Mouse (Mus musculus): ENCODE measurements around the gene Gm10306. TPM values are rescaled to one million over a fixed set of nuclear protein-coding genes. Genes with fewer than 3 reads are reported as not detected.

The Gm10306 gene
- total RNA-seq, 2 experiments from 2014 or later: not detected

- DNase-seq (ENCODE audit: low spot score in 2 of 2): no peak
Observed at GRCm38 (mm10) chr4:94604452-94605019, 48.2 kb downstream of the Gm10306 start.

- DNase-seq (ENCODE audit: low spot score in 2 of 2): no peak
Observed at GRCm38 (mm10) chr4:94605591-94605990, 49.2 kb downstream of the Gm10306 start.

Other genes with a start within 250 kb of the Gm10306 start
- 10 to 100 TPM in 1 of 2 experiments, 1 to 10 TPM in 1; 9.7 to 11.1 TPM for gene Caap1, start 250 bp downstream of the Gm10306 start, total RNA-seq (2021)
- 10 to 100 TPM; 71.9 to 72.4 TPM for gene Plaa, start 46.7 kb downstream of the Gm10306 start, total RNA-seq (2021)
- gene Ift74, start 57.9 kb downstream of the Gm10306 start, total RNA-seq (2021): 10 to 100 TPM; 24.6 to 28.9 TPM
- gene Lrrc19, start 93.6 kb downstream of the Gm10306 start, total RNA-seq (2021): not detected
- 10 to 100 TPM; 11.2 to 12.2 TPM for gene Tek, start 182.7 kb downstream of the Gm10306 start, total RNA-seq (2021)